Mouse (Mus musculus) lung, postnatal 14 days (tissue): ENCODE measurements around the gene Gal3st1.
"Not testable (repeated sequence)": the region's sequence is repeated elsewhere in the genome, so short reads cannot be mapped to it uniquely, and the experiment has no call there.

Source experiments
- DNase-seq: peaks from one replicate; pipeline ENCODE4 v3.0.0; 2021

The Gal3st1 gene

GRCm38 (mm10) chr11:3983291-3983862, at the start of gene Gal3st1:
TSS of gene Gal3st1 (plus strand) at chr11:3983636.
- DNase-seq, result peak; percentile 22

- no peak for DNase-seq
These were observed 49.6 kb upstream of the Gal3st1 start for GRCm38 (mm10) chr11:3933756-3934285.

- no peak for DNase-seq
These were observed 48.3 kb upstream of the Gal3st1 start for GRCm38 (mm10) chr11:3935135-3935534.

GRCm38 (mm10) chr11:3936318-3936717, 47.1 kb upstream of the Gal3st1 start:
- DNase-seq, result no peak

- DNase-seq, result no peak
These were observed 46.0 kb upstream of the Gal3st1 start for GRCm38 (mm10) chr11:3937321-3937874.

- DNase-seq, result no peak
These were observed 42.1 kb upstream of the Gal3st1 start for GRCm38 (mm10) chr11:3941371-3941770.

- DNase-seq, result no peak
These were observed 37.0 kb upstream of the Gal3st1 start for GRCm38 (mm10) chr11:3946386-3946785.

- DNase-seq, result not testable (repeated sequence)
These were observed 28.6 kb upstream of the Gal3st1 start for GRCm38 (mm10) chr11:3954876-3955275.

GRCm38 (mm10) chr11:3955371-3955770, 28.1 kb upstream of the Gal3st1 start:
- not testable (repeated sequence) for DNase-seq

GRCm38 (mm10) chr11:3960901-3961300, 22.5 kb upstream of the Gal3st1 start:
- no peak for DNase-seq

- no peak for DNase-seq
These were observed 21.7 kb upstream of the Gal3st1 start for GRCm38 (mm10) chr11:3961761-3962160.

- DNase-seq, result no peak
These were observed 20.3 kb upstream of the Gal3st1 start for GRCm38 (mm10) chr11:3963155-3963554.

- DNase-seq, result peak; percentile 78
These were observed 19.6 kb upstream of the Gal3st1 start, which contains the start of gene Pes1 for GRCm38 (mm10) chr11:3963610-3964415. TSS of gene Pes1 (plus strand) at chr11:3963975.

- DNase-seq, result no peak
These were observed 18.8 kb upstream of the Gal3st1 start for GRCm38 (mm10) chr11:3964416-3965172.

GRCm38 (mm10) chr11:3969837-3970236, 13.6 kb upstream of the Gal3st1 start:
- no peak for DNase-seq

- DNase-seq, result no peak
These were observed 13.1 kb upstream of the Gal3st1 start for GRCm38 (mm10) chr11:3970361-3970760.

- no peak for DNase-seq
These were observed 10.4 kb upstream of the Gal3st1 start for GRCm38 (mm10) chr11:3973081-3973480.

- no peak for DNase-seq
These were observed 9.1 kb upstream of the Gal3st1 start for GRCm38 (mm10) chr11:3974311-3974710.

GRCm38 (mm10) chr11:3976678-3977077, 6.8 kb upstream of the Gal3st1 start, which contains the start of gene 4930556J24Rik:
TSS of gene 4930556J24Rik (minus strand) at chr11:3976778.
- no peak for DNase-seq

GRCm38 (mm10) chr11:3978421-3978820, 5.0 kb upstream of the Gal3st1 start:
- no peak for DNase-seq

- DNase-seq, result no peak
These were observed 1.9 kb upstream of the Gal3st1 start for GRCm38 (mm10) chr11:3981536-3981935.

GRCm38 (mm10) chr11:3982275-3983209, 894 bp upstream of the Gal3st1 start:
- DNase-seq, result no peak
